Mouse (Mus musculus): ENCODE measurements around the gene Pfdn6. TPM values are rescaled to one million over a fixed set of nuclear protein-coding genes. Genes with fewer than 3 reads are reported as not detected.
"Not testable (repeated sequence)": the region's sequence is repeated elsewhere in the genome, so short reads cannot be mapped to it uniquely, and the experiment has no call there.

Pfdn6 gene
- polyA plus RNA-seq (2017; shearing (Covaris generic)): 100 to 1,000 TPM; 114 to 135 (median 124) TPM

- peak; percentile 96 for ATAC-seq
These were observed at the start of gene Pfdn6, which contains the start of gene Wdr46 for GRCm38 (mm10) chr17:33940206-33940805. Pfdn6 (minus strand) TSS chr17:33940343. Wdr46 (plus strand) TSS chr17:33940660.

DNA sequence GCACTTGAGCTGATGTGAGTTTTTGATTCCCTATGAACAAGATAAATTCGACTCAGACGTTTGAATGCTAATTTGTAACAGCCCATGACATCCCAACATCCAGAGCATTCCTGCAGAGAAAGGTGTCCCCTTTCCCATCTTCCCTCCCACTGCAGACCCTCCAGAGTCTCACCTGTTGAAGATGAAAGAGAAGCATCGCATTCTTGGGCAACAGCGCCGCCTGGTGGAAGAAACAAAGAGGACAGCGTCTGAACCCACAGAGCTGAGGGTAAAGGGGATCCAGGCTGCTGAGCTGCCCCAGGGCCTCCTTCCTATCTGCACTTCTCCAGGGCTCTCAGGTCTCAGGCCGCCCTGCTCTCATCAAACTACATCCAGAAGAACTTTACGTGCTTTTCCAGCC is 42.0 kb upstream of the Pfdn6 start:
- not testable (repeated sequence) for ATAC-seq

DNA sequence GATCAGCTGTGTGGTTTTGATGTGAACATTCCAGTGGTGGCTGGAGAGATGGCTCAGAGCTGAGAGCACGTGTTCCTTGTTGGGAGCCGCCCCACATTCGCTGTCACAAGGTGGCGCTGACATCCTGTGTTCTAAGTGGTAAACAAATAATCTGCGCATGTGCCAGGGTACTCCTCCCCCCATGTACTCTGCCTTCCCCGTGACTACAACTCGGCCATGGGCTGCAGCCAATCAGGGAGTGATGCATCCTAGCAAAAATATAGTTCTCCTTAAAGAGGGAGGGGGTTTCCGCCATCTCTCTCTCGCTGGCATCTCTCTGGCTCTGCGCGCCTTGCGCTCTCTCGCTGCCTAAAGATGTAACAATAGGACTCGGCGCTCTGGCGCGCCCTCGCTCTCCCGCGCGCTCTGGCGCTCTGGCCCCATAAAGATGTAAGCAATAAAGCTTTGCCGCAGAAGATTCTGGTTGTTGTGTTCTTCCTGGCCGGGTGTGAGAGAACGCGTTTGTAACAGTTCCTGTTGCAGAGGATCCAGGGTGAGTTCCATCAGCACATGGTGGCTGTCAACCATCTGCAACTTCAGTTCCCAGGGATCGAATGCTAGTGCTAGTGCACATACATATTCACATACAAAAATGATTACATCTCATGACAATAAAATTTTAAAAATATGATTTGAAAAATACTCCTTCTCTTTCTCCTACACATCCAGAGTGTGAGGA is 41.2 kb upstream of the Pfdn6 start:
- peak; percentile 75 for ATAC-seq

DNA sequence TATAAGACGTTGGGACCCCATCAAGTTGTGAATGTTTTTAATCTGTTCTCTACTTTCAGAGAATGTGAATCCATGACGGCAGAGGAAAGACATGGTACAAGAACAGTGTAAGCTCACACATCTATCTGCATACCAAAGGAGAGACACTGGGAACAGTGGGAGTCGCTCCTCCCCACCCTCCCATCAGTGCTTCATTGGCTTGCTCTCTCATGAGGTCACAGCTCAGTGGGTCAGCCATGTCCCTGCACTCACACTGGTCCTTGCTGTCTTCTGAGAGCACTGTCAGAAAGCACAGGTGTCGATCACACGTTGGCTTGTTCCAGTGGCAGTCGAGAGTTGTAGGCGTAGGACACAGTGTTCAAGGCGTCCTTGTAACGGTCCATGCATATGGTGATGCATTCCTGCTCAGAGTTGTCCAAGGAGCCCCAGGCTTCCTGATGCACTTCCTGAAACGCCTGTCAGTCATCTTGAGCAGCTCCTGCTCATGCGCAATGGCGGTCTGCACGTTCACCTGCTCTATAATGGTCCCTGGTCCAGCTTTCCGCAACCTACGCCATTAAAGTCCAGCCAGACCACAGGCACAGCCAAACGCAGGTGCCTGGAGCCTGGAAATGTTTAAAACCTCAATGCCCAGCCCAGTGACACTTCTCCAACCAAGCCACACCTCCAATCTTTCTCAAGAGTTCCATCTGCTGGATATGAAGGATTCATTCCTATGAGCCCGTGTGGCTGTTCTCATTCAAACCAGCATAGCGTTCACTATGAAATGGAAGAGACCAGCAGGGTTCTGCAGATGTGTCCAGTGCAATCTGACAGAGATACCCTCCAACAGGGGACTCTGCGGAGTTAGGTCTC is 40.3 kb upstream of the Pfdn6 start:
- no peak for ATAC-seq

- no peak for ATAC-seq
These were observed 39.4 kb upstream of the Pfdn6 start for GRCm38 (mm10) chr17:33979512-33980050.

GRCm38 (mm10) chr17:33978631-33979031 is 38.5 kb upstream of the Pfdn6 start:
- ATAC-seq: peak; percentile 72

- ATAC-seq: no peak
These were observed 37.9 kb upstream of the Pfdn6 start for GRCm38 (mm10) chr17:33977861-33978557.

GRCm38 (mm10) chr17:33973572-33973971 is 33.4 kb upstream of the Pfdn6 start:
- no peak for ATAC-seq

- no peak for ATAC-seq
These were observed 32.5 kb upstream of the Pfdn6 start for GRCm38 (mm10) chr17:33972691-33973090.

- no peak for ATAC-seq
These were observed 29.3 kb upstream of the Pfdn6 start for GRCm38 (mm10) chr17:33969394-33969793.

DNA sequence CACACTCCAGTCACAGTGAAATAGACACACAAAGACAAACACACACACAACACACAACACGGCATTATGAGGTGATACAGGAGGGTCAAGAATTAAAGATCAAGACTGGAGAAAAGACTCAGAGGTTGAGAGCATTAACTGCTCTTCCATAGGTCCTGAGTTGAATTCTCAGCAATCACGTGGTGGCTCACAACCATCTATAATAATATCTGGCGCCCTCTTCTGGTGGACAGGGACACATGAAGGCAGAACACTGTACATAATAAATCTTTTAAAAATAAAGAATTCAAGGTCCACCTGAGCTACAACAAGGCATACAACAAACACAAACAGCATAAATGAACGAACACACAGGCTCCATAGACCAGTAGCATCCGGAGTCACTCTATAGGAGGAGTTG is 28.8 kb upstream of the Pfdn6 start:
- ATAC-seq: peak; percentile 57

DNA sequence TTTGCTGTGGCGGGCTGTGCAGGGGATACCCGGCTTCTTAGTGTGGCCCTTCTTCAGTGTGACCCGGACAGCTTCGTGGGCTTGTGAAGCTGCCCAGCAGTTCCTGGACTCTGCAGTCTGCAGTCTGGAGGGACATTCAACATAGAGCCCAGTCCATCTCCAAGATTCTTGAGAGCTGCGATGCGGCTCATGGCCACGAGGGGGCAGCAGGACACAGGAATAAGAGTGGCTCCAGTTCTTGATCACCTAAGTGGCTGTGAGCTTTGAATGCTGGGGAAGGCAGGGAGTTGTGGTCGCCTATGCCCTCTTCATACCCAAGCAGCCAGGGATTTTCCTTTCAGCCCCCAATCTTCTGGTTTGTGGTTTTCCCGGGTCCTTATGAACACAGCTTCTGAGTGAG is 28.3 kb upstream of the Pfdn6 start:
- ATAC-seq: peak; percentile 87

DNA sequence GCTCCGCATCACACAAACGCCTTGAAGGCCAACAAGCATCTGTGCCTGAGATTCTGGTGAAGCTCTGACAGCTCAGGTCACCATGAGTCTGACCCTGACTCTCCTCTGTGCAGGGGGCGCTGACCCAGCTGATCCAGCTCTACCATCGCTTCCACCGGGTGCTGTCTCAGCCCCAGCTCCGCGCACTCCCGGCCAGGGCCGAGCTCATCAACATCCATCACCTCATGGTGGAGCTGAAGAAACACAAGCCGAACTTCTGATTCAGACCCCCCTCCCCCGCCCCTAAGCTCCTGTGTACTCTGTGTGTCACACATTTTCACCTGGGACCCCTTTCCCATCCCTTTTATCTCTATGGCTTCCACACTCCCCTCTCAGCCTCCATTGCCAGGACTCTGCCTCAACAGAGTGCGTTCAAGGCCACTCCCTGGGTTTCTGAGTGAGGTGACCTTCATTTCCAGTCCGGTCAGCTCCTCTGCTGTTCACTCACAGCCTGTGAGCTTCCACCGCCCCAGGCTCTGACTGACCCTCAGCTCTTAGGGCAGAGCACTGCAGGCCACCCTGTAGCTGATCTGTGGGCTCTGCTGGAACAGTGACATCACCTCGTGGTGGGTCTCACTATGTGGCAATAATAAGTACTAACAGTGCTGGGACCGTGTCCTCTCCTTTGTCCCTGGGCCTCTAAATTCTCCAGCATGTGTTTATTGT is 25.9 kb upstream of the Pfdn6 start:
- ATAC-seq: no peak

DNA sequence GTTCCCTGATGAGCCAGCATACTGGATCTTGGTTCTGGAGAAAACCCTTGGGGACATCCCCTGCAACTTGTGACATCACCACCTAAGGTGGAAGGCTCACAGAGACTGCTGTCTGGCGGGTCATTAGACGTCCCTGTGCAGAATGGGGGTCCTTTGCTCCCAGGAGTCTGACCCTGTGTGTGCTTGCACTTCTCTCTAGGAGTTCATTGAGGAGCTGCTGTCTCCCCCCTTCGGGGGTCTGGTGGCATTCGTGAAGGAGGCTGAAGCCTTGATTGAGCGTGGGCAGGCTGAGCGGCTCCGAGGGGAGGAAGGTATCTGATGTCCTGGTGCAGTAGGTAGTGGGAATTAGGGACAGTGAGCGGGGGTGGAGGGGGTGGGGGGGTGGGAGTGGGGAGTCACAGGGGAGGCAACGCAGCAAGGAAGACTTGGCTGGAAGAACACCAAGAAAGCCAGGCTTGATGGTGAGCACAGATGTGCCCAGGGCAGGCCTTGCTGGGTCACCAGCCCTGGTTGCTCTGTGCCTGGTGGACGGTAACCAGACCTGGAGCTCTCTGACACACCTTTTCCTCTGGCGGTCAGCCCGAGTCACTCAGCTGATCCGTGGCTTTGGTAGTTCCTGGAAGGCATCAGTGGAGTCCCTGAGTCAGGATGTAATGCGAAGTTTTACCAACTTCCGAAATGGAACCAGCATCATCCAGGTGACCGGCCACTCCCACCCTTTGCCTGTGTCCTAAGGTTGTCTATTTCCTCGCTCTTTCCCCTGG is 25.1 kb upstream of the Pfdn6 start:
- ATAC-seq: no peak

GRCm38 (mm10) chr17:33962876-33963275 is 22.7 kb upstream of the Pfdn6 start:
- ATAC-seq: no peak

DNA sequence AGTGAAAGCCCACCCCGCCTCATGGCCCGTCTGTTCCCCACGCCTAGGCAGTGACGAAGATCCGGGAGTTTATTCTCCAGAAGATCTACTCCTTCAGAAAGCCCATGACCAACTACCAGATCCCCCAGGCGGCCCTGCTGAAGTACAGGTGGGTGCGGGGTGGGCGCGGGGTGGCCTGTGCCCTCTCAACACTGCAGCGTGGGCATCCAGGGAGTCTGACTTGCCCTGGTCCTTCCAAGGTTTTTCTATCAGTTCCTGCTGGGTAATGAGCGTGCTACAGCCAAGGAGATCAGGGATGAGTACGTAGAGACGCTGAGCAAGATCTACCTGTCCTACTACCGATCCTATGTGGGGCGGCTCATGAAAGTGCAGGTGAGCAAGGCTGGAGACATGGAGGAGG is 19.8 kb upstream of the Pfdn6 start:
- ATAC-seq: no peak

DNA sequence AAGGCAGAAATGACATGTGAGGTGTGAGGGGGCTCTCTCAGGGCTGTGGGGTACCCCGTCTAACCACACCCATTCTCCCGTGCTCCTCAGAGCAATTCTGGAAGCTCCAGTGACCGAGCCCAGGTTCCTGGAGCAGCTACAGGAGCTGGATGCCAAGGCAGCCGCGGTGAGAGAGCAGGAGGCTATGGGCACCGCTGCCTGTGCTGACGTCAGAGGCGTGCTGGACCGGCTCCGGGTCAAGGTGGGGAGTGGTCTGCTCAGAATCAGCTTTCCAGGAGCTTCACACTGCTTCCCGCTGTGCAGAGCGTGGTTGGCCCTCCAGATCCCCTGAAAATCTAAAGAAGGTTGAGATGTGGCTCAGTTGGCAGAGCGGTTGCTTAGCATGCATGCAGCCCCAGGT is 19.0 kb upstream of the Pfdn6 start:
- ATAC-seq: no peak

DNA sequence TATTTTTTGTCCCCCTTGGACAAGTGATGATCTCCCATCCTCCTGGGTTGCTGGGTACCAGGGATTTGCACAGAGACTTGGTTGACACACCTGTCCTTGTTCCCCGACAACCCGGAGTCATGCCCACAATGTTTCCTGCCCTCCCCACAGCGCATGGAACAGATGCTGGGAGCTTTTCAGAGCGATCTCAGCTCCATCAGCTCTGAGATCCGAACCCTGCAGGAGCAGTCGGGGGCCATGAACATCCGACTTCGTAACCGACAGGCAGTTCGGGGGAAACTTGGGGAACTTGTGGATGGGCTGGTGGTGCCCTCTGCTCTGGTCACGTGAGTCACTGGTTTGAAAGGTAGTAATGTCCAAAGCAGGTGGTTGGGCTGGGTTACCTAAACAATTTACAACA is 18.3 kb upstream of the Pfdn6 start:
- ATAC-seq: no peak

DNA sequence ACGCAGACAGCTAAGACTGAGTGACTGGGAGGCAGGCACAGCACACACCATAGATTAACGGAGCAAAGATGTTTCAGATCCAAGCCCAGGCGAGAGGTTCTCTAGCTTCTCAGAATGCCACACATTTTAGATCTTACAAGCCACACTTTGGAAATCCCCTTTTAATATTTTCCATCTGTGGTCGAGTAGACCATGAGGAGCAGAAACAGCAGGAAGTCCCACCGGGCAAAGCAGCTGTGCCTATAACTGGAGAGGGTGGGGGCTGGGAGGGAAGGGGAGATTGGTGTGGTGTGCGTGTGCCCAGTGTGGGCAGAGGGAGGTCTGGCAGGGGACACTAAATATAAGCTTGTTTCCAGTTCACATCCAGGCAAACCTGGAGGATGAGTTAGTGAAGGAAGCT is 17.4 kb upstream of the Pfdn6 start:
- no peak for ATAC-seq

- no peak for ATAC-seq
These were observed 16.2 kb upstream of the Pfdn6 start for GRCm38 (mm10) chr17:33956336-33956735.

Measured in inflammation-experienced regulatory T-cells, adult 6 months (primary cell).